Mouse (Mus musculus) ovary, postnatal 14 days (tissue): ENCODE data around the gene Ywhag.
A peak's percentile ranks its signal among the peaks of the same experiment; 100 is the strongest.

Experiments
- DNase-seq: peaks from one replicate; pipeline ENCODE4 v3.0.0; 2022; ENCODE audit warnings: low spot score

Gene Ywhag

DNA sequence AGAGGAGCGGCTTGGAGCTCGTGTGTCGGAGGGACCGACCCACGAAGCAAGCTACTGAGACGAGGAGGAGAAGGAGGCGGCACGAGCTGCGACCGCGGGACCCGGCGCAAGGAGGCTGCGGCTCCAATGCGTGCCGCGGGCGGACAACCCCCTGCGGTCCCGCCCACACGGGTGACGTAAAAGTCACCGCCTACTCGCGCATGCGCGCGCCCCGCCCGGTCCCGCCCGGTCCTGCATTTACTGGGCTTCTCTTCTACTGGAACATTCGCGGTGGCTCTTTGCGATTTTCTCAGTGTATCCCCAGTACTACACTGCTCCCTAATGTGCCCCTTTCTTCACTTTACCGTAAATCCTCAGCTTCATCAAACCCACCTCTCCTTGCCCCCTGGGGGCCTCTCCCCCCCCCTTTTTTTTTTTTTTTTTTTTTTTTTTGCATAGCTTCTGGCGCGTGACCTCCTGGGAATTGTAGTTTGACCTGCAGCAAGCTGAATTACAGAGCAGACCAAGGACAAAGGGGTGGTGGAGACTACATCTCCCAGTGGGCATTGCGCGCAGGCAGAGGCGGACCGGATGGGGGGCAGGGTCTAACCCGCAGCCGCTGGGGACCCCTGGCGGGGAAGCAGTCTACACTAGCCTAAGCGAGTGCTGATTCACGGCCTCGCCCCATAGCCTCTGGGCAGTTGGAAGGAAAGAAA, at the start of gene Ywhag:
TSS of gene Ywhag (minus strand) at position 136 of the 695 bp plus-strand sequence.
- peak; percentile 99 for DNase-seq

DNA sequence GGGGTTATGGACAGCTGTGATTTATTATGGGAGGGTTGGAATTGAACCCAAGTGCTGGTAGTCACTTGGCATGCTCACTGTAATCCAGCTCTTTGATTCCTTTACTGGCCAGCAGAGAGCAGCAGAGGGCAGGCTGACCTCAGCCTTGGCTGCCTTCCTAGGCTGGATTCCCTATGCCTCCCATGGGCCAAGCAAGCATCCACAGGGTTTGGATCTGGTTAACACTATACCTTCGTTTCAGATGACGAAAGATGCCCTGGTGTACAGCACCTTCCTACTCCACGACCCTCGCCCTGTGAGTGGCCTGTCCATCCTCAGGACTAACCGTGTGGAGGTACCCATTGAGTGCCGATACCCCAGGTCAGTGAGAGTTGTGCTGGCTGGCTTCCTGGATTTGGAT, 48.0 kb upstream of the Ywhag start:
- DNase-seq: peak; percentile 45

DNA sequence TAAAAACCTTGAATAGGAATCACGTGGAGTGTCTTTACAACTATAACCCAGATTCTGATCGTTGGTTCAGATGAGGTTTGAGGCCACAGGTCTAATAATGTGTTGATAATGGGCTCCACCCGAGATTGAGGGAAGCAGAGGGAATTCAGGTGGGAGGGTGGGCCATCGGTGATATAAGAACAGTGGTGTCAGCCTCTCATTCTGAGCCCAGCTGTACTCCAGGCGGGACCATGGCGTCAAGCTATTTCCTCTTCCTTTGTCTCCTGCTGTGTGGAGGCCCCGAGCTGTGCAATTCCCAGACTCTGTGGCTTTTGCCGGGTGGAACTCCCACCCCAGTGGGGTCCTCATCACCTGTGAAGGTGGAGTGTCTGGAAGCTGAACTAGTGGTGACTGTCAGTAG, 45.5 kb upstream of the Ywhag start, which contains the start of gene Zp3:
TSS of gene Zp3 (plus strand) at position 196 of the 400 bp plus-strand sequence.
- no peak for DNase-seq

DNA sequence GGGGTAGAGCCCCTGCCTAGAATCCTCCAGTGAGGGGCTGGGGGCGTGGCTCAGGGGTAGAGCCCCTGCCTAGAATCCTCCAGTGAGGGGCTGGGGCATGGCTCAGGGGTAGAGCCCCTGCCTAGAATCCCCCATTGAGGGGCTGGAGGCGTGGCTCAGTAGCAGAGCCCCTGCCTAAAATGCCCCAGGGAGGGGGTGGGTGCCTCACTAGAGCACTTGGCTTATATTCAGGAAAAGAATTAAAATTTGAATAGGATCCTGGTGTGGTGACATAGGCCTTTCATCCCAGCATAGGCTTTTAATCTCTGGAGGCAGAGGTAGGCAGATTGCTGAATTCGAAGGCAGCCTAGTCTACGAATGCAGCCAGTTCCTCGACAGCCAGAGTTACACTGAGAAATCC, 45.0 kb upstream of the Ywhag start:
- no peak for DNase-seq

DNA sequence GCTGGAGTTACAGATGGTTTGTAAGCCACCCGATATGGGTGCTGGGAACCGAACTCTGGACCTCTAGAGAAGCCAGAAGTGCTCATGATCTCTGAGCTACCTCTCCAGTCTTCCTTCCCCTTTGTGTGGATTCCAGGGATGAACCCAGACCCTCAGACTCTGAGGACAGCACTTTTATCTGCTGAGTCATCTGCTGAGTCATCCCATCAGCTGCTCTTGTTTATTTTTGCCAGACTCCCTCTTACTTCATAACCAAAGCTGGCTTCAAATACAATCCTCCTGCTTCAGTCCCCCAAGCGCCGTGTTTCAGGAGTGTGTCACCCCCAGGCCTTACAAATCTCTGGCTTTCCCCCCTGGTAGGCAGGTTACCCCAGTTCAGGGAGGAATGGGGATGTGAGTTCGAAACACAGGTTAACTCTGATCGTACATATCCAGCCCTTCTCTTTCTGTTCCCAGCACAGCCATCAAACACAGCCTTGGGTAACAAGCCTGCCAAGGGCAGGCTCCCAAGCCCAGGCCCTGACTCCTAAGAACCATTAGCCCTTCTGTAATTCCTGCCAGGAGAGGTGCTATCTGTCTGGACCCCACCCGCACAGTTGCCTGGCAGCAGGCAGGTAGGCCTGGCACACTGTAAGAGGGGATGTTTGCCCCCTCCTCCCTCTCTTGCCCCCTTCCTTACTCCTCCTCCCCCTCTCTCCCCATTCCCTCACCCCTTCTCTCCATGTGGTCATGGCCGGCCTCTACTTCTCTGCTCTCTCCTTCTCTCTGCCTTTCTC, 41.7 kb upstream of the Ywhag start:
- no peak for DNase-seq

DNA sequence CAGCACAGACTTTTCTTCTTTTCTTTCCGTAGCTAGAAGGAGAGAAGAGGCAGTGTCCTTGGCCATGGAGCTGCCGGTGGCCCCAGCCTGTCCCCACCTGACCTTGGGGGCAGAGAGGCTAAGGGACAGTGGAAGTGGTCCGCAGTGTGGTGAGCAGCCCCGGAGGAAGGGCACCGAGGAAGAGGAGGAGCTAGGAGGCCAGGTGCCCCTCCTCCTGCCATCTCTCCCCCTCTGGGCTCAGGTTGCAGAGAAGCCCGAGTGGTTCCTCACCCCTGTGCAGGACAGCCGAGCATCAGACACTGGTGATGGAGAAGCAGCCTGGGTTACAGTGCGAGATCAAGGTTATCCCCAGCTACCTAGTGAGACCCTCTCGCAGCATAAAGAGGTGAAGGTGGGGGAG, 39.9 kb upstream of the Ywhag start, which contains the start of gene Ssc4d:
TSS of gene Ssc4d (minus strand) at position 167 of the 400 bp plus-strand sequence.
- no peak for DNase-seq

DNA sequence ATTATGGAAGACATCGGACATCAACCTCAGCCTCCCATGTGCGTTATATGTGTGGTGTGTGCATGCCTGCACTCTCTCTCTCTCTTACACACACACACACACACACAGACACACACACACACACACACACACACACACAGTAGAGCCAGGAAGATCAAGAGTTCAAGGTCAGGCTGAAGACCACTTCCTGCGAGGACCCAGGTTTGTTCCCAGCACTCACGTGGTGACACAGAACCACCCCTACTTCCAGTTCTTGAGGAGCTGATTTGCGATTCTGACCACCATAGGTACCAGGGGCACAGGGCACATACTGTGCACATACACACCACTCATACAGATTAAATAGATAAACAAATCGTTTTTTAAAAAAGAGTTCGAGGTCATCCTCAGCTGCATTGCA, 37.5 kb upstream of the Ywhag start:
- DNase-seq: no peak

DNA sequence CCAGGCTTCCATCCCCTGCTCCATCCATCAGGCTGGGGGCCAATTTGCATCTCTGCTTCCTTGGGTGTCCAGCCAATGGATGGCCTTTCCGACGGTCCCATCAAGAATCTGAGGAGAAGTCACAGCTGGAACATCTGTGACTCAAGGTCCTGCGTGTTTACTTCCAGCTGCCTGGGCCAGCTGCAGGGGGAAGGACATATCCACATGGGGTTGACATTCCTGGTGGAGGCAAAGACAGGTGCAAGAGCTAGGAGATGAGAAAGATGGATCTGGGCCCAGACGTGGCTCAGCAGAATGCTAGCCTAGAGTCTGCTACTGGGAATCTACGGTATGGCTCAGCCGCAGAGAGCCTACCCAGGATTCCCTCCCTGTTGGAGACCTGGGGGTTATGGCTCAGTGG, 35.8 kb upstream of the Ywhag start:
- DNase-seq: no peak

DNA sequence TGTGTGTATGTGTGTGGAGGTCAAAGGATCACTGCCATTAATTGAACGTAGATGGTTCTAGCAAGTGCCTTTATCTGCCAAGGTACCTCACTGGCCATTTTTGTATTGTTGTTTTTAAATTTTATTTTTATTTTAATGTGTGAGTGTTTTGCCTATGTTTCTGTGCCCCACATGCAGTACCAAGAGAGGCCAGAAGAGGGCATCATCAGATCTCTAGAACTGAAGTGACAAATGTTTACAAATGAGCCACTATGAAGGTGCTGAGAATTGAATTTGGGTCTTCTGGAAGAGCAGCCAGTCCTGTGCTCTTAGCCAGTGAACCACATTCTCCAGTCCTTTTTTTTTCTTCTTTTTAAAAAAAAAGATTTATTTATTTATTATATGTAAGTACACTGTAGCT, 34.4 kb upstream of the Ywhag start:
- peak; percentile 43 for DNase-seq

DNA sequence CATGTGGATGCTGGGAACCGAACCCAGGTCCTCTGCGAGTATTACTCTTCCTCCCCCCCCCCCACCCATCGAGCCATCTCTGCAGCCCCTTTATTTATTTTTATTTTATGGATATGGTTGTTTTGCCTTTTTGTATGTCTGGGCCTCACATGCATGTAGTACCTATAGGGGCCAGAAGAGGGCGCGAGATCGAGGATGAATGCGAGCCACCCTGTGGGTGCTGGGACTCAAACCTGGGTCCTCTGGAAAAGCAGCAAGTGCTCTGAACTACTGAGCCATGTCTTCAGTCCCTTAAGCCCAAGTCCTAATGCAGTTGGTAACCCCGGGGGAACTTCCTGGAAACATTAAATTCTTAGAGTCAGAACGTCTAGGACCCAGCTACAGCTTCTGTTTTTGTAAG, 32.5 kb upstream of the Ywhag start:
- DNase-seq: no peak

DNA sequence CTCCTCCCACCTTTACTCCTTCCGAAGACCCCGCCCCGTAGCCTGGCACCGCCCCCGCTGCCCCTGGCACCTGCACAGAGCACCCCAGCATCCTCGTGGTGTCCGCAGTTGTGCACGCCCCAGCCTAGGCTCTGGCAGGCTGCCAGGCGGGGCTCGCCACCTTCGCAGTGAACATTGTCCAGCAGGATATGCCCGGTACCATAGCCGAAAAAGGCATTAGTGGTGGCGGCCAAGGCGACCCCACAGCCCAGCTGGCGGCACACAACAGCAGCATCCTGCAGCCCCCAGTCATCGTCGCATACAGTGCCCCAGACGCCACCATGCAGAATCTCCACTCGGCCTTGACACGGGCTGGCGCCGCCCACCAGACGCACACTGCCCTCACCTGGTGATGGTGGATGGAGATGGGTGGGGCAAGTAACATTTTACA, 31.1 kb upstream of the Ywhag start:
- DNase-seq: peak; percentile 46

DNA sequence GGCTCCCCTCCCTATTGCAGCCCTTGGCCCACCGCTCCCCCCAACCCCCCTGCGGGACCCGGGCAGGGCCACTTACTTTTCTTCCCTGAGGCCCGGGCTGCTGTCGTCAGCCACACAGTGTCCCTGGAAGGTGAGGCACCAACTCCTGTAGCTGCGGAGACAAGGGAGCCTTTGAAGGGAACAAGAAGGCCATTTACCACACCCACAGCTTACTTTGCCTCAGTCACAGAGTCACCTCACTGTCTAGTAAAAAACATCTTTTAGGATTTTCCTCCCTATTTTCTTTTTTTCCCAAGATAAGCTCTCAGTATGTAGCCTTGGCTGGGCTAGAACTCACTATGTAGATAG, 28.8 kb upstream of the Ywhag start:
- no peak for DNase-seq

DNA sequence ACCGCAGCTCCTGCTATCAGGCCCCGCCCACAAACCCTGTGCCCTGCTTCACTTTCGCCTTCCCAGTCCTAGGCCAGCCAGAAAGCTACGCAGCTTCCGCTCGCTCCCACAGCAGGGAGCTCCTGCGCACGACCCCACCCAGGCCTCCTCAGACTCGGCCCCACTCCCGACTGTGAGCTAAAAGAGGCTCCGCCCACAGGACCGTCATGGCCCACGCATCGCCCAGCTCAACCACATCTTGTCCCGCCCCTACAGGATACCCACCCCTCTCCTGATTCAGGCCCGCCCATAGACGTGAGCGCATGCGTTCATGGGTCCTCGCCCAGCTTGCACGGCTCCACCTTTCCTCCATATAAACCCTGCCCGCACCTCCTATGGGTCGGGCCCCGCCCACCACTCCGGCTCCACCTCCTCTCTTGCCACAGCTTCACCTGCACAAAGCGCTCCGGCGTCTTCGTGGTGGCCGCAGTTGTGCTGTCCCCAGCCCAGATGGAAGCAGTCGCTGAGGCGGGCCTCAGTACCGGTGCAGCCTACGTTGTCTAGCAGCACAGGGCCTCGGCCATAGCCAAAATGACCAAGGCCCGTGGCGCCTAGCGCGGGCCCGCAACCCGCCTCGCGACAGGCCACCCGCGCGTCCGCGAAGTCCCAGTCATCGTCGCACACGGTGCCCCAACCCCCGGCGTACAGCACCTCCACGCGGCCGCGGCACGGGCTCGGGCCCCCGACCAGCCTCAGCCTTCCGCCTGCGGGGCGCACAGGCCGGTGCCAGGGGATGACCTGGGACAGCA, 28.3 kb upstream of the Ywhag start:
- peak; percentile 93 for DNase-seq

DNA sequence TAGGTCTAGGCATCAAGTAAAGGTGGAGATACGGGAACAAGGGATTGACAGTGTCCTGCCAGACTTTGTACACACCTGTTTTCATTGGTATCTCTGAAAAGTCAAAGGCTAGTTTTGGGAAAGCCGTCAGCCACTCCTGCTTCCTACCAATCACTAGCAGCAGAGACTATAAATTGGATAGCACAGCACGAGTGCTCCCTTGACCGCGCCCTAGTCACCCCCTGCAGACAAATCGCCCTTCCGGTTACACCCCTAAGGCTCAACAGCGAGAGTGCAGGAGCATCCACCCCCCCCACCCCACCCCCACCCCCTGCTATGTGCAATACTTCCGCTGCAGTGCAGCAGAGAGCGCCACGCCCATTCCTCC, 27.7 kb upstream of the Ywhag start:
- no peak for DNase-seq

DNA sequence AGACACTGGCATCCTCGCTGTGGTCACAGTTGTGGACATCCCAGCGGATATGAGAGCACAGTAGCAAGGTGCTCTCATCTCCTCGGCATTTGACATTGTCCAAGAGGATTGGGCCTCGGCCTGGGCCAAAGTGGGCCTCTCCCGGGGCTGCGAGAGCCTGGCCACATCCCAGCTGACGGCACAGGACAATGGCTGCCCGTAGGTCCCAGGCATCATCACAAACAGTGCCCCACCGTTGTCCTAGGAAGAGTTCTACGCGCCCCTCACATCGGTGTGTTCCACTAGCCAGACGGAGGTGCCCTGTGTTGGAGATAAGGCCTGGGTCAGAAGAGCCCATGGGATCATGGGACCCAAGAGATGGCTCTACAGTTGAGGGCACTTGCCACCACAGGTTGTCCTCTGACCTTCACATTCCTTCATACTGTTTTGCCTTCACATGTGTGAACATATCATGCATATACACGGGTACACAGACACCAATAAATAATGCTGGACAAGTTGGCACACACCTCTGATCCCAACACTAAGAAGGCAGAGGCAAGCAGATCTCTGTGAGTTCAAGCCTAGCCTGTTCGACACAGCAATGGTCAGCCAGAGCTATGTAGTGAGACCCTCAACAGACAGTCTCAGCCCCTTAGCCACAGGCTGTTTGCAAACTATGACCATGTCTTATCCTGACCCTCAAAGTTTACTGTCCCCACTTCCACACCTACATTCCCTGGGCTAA, 26.7 kb upstream of the Ywhag start:
- no peak for DNase-seq

DNA sequence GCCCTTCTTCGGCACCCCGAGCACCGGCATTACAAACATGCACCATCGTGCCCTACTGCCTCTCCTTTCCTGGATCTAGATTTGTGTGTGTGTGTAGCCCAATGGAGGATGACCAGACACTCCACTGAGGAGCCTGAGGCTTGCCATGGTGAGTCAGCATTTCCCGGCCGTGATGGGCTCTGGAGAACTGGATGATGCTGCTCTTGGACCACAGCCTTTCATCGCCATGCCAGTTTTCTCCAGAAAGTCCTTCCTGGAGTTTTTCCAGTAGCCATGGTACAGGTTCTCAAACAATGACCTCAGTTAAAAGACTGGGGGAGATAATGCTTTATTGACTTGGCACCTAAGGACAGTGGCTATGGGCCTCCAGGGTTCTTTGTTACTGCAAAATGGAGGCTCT, 25.5 kb upstream of the Ywhag start:
- no peak for DNase-seq

DNA sequence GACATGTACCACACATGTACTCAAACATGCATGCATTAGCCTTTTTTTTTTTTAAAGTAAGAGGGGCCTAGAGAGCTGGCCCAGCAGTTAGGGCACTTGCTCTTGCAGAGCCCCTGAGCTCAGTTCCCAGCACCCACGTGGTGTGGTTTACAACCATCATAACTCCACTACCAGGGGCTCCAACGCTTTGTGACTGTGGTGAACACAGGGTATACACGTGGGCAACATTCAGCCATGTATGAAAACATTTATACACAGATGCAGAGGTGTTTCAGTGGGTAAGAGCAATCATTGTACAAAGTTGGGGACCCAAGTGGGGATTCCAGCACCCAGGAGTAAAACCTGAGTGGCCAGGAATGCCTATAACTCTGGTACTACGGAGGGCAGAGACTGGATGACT, 24.0 kb upstream of the Ywhag start:
- DNase-seq: no peak

DNA sequence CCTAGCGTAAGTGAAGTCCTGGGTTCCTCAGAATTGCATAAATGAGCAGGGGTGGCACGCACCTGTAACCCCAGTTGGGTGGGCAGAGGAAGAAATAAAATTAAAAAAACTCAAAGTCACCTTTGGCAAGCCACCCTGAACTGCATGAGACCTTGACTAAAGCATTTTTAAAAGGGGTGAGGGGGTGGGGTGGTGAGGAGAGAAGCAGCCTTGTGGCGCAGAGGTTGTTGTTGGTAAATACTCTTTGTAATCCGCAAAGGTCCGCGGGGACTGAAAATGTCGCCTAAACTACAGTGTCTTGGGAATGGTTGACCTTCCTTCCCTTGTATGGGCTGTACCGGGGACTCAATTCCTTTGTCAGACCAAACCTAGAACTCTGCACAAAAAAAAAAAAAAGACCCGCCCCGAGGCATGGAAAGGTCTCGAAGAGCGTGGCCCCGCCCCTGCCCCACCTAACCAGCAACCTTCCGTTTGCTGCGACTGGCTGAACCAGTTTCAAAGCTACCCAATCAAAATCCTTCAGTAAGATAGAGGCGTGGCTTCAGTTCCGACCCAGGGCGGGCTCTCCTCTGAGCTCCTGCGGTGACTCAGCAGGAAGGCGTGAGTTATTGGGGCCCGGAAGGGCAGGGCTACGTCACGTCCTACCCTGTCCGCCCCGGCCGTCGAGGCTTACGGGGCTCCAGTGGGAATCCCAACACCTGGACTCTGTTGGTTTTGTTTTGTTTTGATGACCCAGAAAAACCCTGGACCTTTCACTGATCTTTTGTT, 23.0 kb upstream of the Ywhag start:
- DNase-seq: peak; percentile 79

DNA sequence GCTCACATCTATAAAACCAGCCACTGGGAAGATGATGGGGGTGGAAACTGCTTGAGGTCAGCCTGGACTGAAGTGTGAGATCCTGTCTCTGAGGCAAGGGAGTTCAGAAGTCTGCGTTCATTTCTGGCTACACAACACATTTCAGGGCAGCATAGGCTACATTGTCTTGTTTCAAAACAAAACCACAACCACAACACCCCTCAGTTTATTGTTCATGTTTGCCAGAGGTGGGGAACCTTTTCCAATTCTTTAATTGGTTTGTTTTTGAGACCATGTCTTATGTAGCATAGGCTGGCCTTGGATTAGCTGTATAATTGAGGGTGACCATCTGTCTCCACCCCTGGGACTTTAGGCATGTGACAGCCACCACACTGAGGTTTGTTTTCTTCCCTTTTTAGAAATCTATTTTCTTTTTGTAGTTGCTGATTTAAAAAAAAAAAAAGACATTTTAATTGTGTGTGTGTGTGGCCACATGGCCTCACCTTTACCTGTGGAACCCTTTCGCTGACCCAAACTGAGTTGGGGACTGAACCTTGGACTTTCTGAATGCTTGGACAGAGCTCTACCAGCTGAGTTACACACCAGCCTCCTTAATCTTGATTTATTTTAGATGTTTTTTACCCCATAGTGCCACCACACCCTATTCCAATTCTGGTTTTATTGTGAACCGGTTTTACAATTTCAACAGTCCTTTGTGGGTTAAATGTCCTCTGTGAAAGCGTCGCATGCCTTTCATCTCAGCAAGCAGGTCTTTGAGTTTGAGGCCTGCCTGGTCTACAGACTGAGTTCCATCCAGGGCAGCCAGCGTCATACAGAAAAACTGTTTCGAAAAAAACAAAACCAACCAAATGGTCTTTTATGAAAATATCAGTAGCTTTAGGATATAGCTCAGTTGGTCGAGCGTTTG, 22.1 kb upstream of the Ywhag start:
- no peak for DNase-seq

DNA sequence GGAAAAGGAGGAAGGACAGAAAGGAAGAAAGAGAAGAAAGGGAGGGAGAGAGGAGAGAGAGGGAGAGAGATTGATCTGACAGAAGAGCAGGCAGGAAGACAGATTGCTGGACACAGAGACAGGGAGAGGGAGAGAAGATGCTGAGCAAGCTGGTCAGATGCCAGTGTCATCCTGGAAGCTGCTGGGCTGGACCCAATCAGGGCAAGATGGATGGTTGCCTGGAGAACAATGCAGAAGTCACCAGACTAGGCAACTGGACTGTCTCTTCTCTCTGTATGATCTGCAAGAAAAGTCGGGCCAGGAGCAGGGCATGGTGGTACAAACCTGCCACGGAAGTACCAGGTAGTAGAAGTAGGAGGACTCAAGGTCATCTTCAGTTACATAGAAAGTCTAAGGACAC, 18.4 kb upstream of the Ywhag start:
- DNase-seq: no peak
